Mouse (Mus musculus) granulocyte monocyte progenitor cell, adult 5-6 weeks (primary cell): ENCODE results near the gene Lpcat2b. TPM values are rescaled to one million over a fixed set of nuclear protein-coding genes. Genes with fewer than 3 reads are reported as not detected.
A peak's percentile ranks its signal among the peaks of the same experiment; 100 is the strongest.
"Not testable (repeated sequence)": the region's sequence is repeated elsewhere in the genome, so short reads cannot be mapped to it uniquely, and the experiment has no call there.

Experiments used
- ATAC-seq: replicated peaks from 2 replicates; pipeline ENCODE4 v1.8.0; 2016; ENCODE audit warnings: mild to moderate bottlenecking, moderate TSS enrichment, inconsistent platforms; ENCODE audit not compliant: poor library complexity, severe bottlenecking
- total RNA-seq, 2 experiments: library from RNA; stranded (forward) in 1 of 2; stranded (reverse) in 1 of 2; fragments of 200-712, 200-1000 nt in 1 of 2; fragments of >200 nt in 1 of 2; fragmentation: Nextera tagmentation in 1 of 2; gene quantifications; 2 replicates each; pipeline ENCODE4 v1.2.3; 2014 to 2017

The Lpcat2b gene
- total RNA-seq (2014; fragmentation: Nextera tagmentation), result not detected in 2 replicates
- total RNA-seq (2017), result not detected in 2 replicates

GRCm38 (mm10) chr5:107431249-107431648 lies at the start of gene Lpcat2b:
Gene Lpcat2b (plus strand): TSS chr5:107431549.
- no peak for ATAC-seq

GRCm38 (mm10) chr5:107386448-107386847 lies 44.9 kb upstream of the Lpcat2b start:
- ATAC-seq, result not testable (repeated sequence)

GRCm38 (mm10) chr5:107387788-107388187 lies 43.6 kb upstream of the Lpcat2b start:
- no peak for ATAC-seq

GRCm38 (mm10) chr5:107389373-107389772 lies 42.0 kb upstream of the Lpcat2b start:
- ATAC-seq, result no peak

GRCm38 (mm10) chr5:107394437-107394836 lies 36.9 kb upstream of the Lpcat2b start:
- no peak for ATAC-seq

GRCm38 (mm10) chr5:107402436-107402835 lies 28.9 kb upstream of the Lpcat2b start, which contains the start of gene Ephx4:
Gene Ephx4 (plus strand): TSS chr5:107402736.
- no peak for ATAC-seq

- peak; percentile 65 for ATAC-seq
Observed at GRCm38 (mm10) chr5:107403011-107403946, 28.1 kb upstream of the Lpcat2b start.

GRCm38 (mm10) chr5:107403947-107404684 lies 27.2 kb upstream of the Lpcat2b start:
- no peak for ATAC-seq

GRCm38 (mm10) chr5:107405361-107405760 lies 26.0 kb upstream of the Lpcat2b start:
- ATAC-seq, result no peak

GRCm38 (mm10) chr5:107410305-107410704 lies 21.0 kb upstream of the Lpcat2b start:
- no peak for ATAC-seq

- no peak for ATAC-seq
Observed at GRCm38 (mm10) chr5:107411326-107411725, 20.0 kb upstream of the Lpcat2b start.

GRCm38 (mm10) chr5:107412285-107412684 lies 19.1 kb upstream of the Lpcat2b start:
- no peak for ATAC-seq

- no peak for ATAC-seq
Observed at GRCm38 (mm10) chr5:107415098-107415497, 16.3 kb upstream of the Lpcat2b start.

GRCm38 (mm10) chr5:107421676-107422075 lies 9.7 kb upstream of the Lpcat2b start:
- ATAC-seq, result no peak

GRCm38 (mm10) chr5:107434001-107434400 lies 2.7 kb downstream of the Lpcat2b start:
- no peak for ATAC-seq

GRCm38 (mm10) chr5:107436185-107436584 lies 4.8 kb downstream of the Lpcat2b start:
- no peak for ATAC-seq

- no peak for ATAC-seq
Observed at GRCm38 (mm10) chr5:107436587-107437209, 5.3 kb downstream of the Lpcat2b start.

GRCm38 (mm10) chr5:107437464-107438281 lies 6.3 kb downstream of the Lpcat2b start, which contains the start of gene Btbd8:
Gene Btbd8 (plus strand): TSS chr5:107437997.
- peak; percentile 93 for ATAC-seq

- no peak for ATAC-seq
Observed at GRCm38 (mm10) chr5:107438353-107438752, 7.0 kb downstream of the Lpcat2b start.

- no peak for ATAC-seq
Observed at GRCm38 (mm10) chr5:107441881-107442280, 10.5 kb downstream of the Lpcat2b start.
